Mouse (Mus musculus) stomach, postnatal 0 days (tissue): ENCODE results near the gene Ociad1. TPM values are rescaled to one million over a fixed set of nuclear protein-coding genes. Genes with fewer than 3 reads are reported as not detected.

ENCODE experiments used
- ATAC-seq: fragments of 200-750 bp; cut with Nextera tagmentation; 2 replicates; pipeline ENCODE4 v1.8.0; 2017; ENCODE audit not compliant: low FRiP score, low TSS enrichment
- DNase-seq: peaks from one replicate; pipeline ENCODE4 v3.0.0-alpha.2; 2016; ENCODE audit warnings: low spot score
- H3K27ac ChIP-seq: fragments of 300-500 bp; sonication (generic); replicated peaks from 2 replicates; pipeline ENCODE4 v1.5.1; 2014; ENCODE audit warnings: mild to moderate bottlenecking, control low read depth
- H3K27me3 ChIP-seq: fragments of 300-500 bp; sonication (generic); 2 replicates; pipeline ENCODE4 v1.6.1; 2014; ENCODE audit warnings: low read length; ENCODE audit not compliant: control insufficient read depth, insufficient read depth
- H3K36me3 ChIP-seq: fragments of 300-500 bp; sonication (generic); 2 replicates; pipeline ENCODE4 v1.6.1; 2014; ENCODE audit warnings: low read length, mixed read lengths; ENCODE audit not compliant: control insufficient read depth, insufficient read depth
- H3K4me1 ChIP-seq: fragments of 300-500 bp; sonication (generic); replicated peaks from 2 replicates; pipeline ENCODE4 v1.6.1; 2014; ENCODE audit warnings: antibody characterized with exemption; ENCODE audit not compliant: control insufficient read depth, insufficient read depth
- H3K4me2 ChIP-seq: fragments of 300-500 bp; sonication (generic); replicated peaks from 2 replicates; pipeline ENCODE4 v1.6.1; 2014; ENCODE audit warnings: low read depth, mild to moderate bottlenecking, control low read depth, moderate library complexity
- H3K4me3 ChIP-seq: fragments of 300-500 bp; sonication (generic); 2 replicates; pipeline ENCODE4 v1.5.1; 2014; ENCODE audit warnings: low read depth, low read length, control low read depth
- H3K9ac ChIP-seq: fragments of 300-500 bp; sonication (generic); 2 replicates; pipeline ENCODE4 v1.6.1; 2014; ENCODE audit warnings: mild to moderate bottlenecking, low read length, control low read depth, mixed read lengths
- H3K9me3 ChIP-seq: fragments of 300-500 bp; sonication (generic); 2 replicates; pipeline ENCODE4 v1.6.1; 2016; ENCODE audit warnings: low read length; ENCODE audit not compliant: control insufficient read depth
- CTCF ChIP-seq: IDR thresholded peaks from 2 replicates; pipeline ENCODE4 v1.5.1; 2016; ENCODE audit warnings: antibody characterized with exemption, low read depth, mild to moderate bottlenecking, moderate library complexity
- EP300 ChIP-seq: optimal IDR thresholded peaks from 2 replicates; pipeline ENCODE3; 2016; ENCODE audit warnings: antibody characterized with exemption
- WGBS: fragments of 180-500 bp; shearing (Covaris S2); extraction: QIAGEN DNeasy Blood & Tissue Kit; methylation state at CpG from one replicate; pipeline ENCODE4 v1.1.7; 2014; 5-methylcytosine and 5-hydroxymethylcytosine counted together
- polyA plus RNA-seq: library from polyadenylated mRNA; unstranded; fragments of >200 nt; fragmentation: Nextera tagmentation; extraction: Ambion mirVana; gene quantifications from 2 replicates; pipeline ENCODE4 v1.2.1, GENCODE M21; 2015

Gene Ociad1
- polyA plus RNA-seq, 1 experiment from 2014 or later = 169 TPM

DNA sequence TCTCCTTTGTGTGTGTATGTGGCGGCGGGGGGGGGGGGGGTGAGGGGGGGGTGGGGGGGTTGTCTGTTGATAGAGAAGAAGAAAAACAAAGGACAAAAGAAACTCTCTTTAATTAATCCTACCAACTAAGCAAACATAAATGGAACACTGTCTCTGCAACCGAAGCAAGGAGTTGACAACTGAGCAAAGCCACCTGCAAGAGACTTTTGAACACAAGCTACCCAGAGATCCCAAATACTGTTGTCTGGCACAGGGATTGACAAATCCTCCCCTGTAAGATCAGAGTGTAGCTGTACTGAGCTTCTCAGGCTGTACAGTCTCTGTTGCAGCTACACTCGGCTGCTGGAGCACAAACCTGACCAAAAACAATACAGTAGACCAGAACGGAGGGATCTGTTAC, 28.5 kb upstream of the Ociad1 start:
- H3K36me3 ChIP-seq = no peaks in the 10 kb centered on the region
- no peak for ATAC-seq
- TF ChIP-seq CTCF (no peak), EP300 (no peak)
- no peak for DNase-seq
- no peaks in the 10 kb centered on the region for H3K27me3 ChIP-seq
- no peak overlapping the region for H3K4me3 ChIP-seq
- H3K27ac ChIP-seq = no peak overlapping the region
- WGBS = 70% methylated on average over 3 of the region's 5 CpGs
- no peak overlapping the region for H3K4me2 ChIP-seq
- H3K4me1 ChIP-seq = no peaks in the 10 kb centered on the region
- no peak overlapping the region for H3K9ac ChIP-seq
- no peaks in the 10 kb centered on the region for H3K9me3 ChIP-seq

DNA sequence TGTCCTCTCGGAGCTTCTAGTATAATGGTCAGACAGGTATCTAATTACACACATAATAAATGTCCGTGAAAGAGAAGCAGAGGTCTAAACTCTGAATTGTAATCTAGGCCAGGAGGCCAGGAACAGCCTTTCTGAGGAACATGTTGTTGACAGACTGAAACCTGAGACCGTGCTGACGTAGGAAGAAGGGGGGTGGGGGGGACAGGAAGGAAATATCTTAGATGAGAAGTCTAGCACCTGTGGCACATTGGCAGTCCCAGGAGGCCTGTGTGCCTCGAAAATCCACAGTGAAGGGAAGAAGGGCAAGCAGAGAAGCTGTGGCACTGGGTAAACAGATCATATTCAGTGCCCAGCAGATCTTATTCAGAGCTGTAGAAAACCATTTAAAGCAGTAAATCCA, 27.1 kb upstream of the Ociad1 start:
- TF ChIP-seq EP300 = no peak
- no peaks in the 10 kb centered on the region for H3K36me3 ChIP-seq
- peak; percentile 72; the same call in 1 of the 2 replicates for ATAC-seq
- no peaks in the 10 kb centered on the region for H3K9me3 ChIP-seq
- H3K27me3 ChIP-seq = no peaks in the 10 kb centered on the region
- no peak overlapping the region for H3K27ac ChIP-seq
- WGBS = 19% methylated on average over 5 of the region's 5 CpGs
- H3K4me1 ChIP-seq = no peaks in the 10 kb centered on the region
- H3K4me3 ChIP-seq = no peak overlapping the region
- DNase-seq = peak; percentile 71
- H3K9ac ChIP-seq = no peak overlapping the region
- no peak overlapping the region for H3K4me2 ChIP-seq

DNA sequence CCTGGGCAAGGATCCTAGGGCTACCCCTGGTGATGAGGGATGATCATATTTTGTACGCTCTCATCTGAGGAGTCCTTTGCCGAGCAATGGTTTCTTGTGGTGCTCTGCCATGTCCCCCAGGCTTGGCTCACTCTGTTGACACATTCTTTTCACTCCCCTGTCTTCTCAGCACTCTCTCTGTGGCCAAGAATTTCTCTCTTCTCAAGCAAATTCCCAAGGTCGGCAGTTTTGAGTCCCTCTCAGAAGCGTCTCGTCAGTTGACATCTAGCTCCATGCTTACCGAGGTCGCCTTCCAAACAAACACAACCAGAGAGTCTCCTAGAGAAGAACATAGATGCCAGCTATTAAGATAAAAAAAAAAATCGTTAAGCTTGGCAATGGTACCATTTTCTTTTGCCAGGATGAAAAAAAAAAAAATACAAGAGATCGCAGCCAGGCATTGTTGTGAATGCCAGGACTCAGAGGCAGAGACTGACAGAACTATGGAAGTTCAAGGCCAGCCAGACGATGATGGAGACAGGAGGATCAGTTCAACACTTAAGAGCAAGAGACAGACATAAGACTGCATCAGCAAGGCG, 23.9 kb upstream of the Ociad1 start:
- no peak overlapping the region for H3K4me2 ChIP-seq
- no peaks in the 10 kb centered on the region for H3K27me3 ChIP-seq
- 67% methylated on average over 11 of the region's 11 CpGs for WGBS
- H3K27ac ChIP-seq = no peak overlapping the region
- H3K9me3 ChIP-seq = no peaks in the 10 kb centered on the region
- TF ChIP-seq CTCF = no peak
- TF ChIP-seq EP300 = no peak
- ATAC-seq (no peak), DNase-seq (no peak)
- H3K36me3 ChIP-seq = no peaks in the 10 kb centered on the region
- H3K9ac ChIP-seq = no peak overlapping the region
- no peaks in the 10 kb centered on the region for H3K4me1 ChIP-seq
- no peak overlapping the region for H3K4me3 ChIP-seq

DNA sequence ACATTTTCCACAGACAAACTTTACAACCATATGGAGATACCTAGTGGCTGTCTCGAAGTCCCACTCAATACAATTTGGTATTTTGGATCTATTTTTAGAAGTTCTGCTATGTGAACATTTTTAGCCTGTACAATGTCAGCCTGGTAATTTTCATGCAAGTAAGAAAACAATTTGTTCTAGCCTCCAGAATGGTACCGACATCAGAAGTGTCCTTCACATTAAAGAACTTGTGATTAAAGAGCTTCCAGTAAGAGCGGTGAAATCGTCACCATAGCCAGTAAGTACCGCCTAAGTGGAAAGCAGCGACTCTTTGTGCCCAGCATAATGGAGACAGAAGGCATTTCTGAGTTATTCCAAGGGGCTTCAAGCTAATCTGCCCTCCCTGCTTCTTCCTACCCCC, 22.0 kb upstream of the Ociad1 start:
- H3K4me1 ChIP-seq = no peaks in the 10 kb centered on the region
- no peaks in the 10 kb centered on the region for H3K27me3 ChIP-seq
- H3K4me2 ChIP-seq = no peak overlapping the region
- ATAC-seq (no peak), DNase-seq (no peak)
- no peak overlapping the region for H3K4me3 ChIP-seq
- no peak overlapping the region for H3K27ac ChIP-seq
- no peaks in the 10 kb centered on the region for H3K36me3 ChIP-seq
- WGBS = 56% methylated on average over 6 of the region's 6 CpGs
- no peaks in the 10 kb centered on the region for H3K9me3 ChIP-seq
- H3K9ac ChIP-seq = no peak overlapping the region
- TF ChIP-seq CTCF = no peak
- TF ChIP-seq EP300 = no peak

DNA sequence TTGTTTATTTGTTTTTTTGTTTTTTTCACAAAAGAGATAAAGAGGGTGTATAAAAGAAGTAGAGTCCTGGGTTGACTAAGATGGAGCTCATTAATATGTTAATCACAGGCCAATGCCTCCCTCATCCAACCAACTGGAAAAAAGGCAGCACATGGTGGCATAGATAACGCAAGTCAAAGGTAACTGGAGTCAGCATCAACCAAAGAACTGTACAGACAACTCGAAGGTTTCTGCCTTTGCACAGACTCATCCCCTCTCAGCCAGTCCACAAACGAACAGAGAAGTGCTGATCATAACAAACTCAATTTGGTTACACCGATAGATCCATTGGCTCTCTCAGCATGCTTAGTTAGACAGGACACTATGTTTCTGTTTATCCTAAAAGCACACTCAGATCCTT, 19.4 kb upstream of the Ociad1 start:
- Histone ChIP-seq H3K9me3 (no peaks in the 10 kb centered on the region), H3K27me3 (no peaks in the 10 kb centered on the region), H3K4me2 (no peak overlapping the region), H3K4me3 (no peak overlapping the region), H3K36me3 (no peaks in the 10 kb centered on the region), H3K4me1 (no peaks in the 10 kb centered on the region), H3K9ac (no peak overlapping the region), H3K27ac (no peak overlapping the region)
- 85% methylated on average over 4 of the region's 4 CpGs for WGBS
- TF ChIP-seq CTCF = no peak
- TF ChIP-seq EP300 = no peak
- ATAC-seq = no peak
- DNase-seq = no peak

DNA sequence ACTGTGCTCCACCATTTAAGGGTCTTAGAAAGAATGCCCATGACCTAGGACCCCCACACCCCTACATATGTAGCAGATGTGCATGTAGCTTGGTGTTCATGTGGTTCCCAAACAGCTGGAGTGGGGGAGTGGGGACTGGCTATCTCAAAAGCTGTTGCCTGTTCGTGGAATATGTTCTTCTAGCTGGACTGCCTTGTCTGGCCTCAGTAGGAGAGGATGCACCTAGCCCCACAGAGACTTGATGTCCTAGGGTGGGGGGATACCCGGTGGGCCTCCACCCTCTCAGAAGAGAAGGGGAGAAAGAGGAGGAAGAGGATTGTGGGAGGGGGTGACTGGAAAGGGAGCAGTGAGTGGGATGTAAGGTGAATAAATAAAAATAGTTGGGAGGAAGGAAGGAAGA, 17.6 kb upstream of the Ociad1 start:
- no peak for DNase-seq
- TF ChIP-seq CTCF (no peak), EP300 (no peak)
- Histone ChIP-seq H3K27ac (no peak overlapping the region), H3K9ac (no peak overlapping the region), H3K27me3 (no peaks in the 10 kb centered on the region), H3K36me3 (no peaks in the 10 kb centered on the region), H3K4me1 (peaks cover 5% of the 10 kb centered on the region; the same call in 1 of the 2 replicates), H3K9me3 (no peaks in the 10 kb centered on the region), H3K4me2 (no peak overlapping the region), H3K4me3 (no peak overlapping the region)
- WGBS = 79% methylated on average over 2 of the region's 2 CpGs
- ATAC-seq = no peak
